Mouse (Mus musculus) granulocyte monocyte progenitor cell, adult 5-6 weeks (primary cell): ENCODE measurements around the gene Mical2. TPM values are rescaled to one million over a fixed set of nuclear protein-coding genes. Genes with fewer than 3 reads are reported as not detected.

Experiments used
- ATAC-seq: replicated peaks from 2 replicates; pipeline ENCODE4 v1.8.0; 2016; ENCODE audit warnings: mild to moderate bottlenecking, moderate TSS enrichment, inconsistent platforms; ENCODE audit not compliant: poor library complexity, severe bottlenecking
- total RNA-seq, 2 experiments: library from RNA; stranded (forward) in 1 of 2; stranded (reverse) in 1 of 2; fragments of 200-712, 200-1000 nt in 1 of 2; fragments of >200 nt in 1 of 2; fragmentation: Nextera tagmentation in 1 of 2; gene quantifications; 2 replicates each; pipeline ENCODE4 v1.2.3; 2014 to 2017

Gene Mical2
- total RNA-seq, 2 experiments from 2014 or later = 0.62 to 6.8 TPM

GRCm38 (mm10) chr7:112309289-112310016, 83.8 kb downstream of the Mical2 start:
- no peak for ATAC-seq

GRCm38 (mm10) chr7:112310017-112310360, 84.3 kb downstream of the Mical2 start:
- ATAC-seq = no peak

- no peak for ATAC-seq
Observed at GRCm38 (mm10) chr7:112313211-112313610, 87.6 kb downstream of the Mical2 start.

GRCm38 (mm10) chr7:112313670-112314069, 88.0 kb downstream of the Mical2 start:
- no peak for ATAC-seq

GRCm38 (mm10) chr7:112316239-112316638, 90.6 kb downstream of the Mical2 start:
- no peak for ATAC-seq

- no peak for ATAC-seq
Observed at GRCm38 (mm10) chr7:112317491-112317890, 91.8 kb downstream of the Mical2 start.

GRCm38 (mm10) chr7:112318306-112318705, 92.7 kb downstream of the Mical2 start:
- ATAC-seq = no peak

- ATAC-seq = no peak
Observed at GRCm38 (mm10) chr7:112319419-112319818, 93.8 kb downstream of the Mical2 start.

- ATAC-seq = no peak
Observed at GRCm38 (mm10) chr7:112320052-112320730, 94.5 kb downstream of the Mical2 start.

- peak; percentile 44 for ATAC-seq
Observed at GRCm38 (mm10) chr7:112321798-112322794, 96.4 kb downstream of the Mical2 start.

GRCm38 (mm10) chr7:112324577-112324976, 98.9 kb downstream of the Mical2 start:
- ATAC-seq = no peak

GRCm38 (mm10) chr7:112326852-112327251, 101.2 kb downstream of the Mical2 start:
- ATAC-seq = no peak

- ATAC-seq = no peak
Observed at GRCm38 (mm10) chr7:112328969-112329368, 103.3 kb downstream of the Mical2 start.

- no peak for ATAC-seq
Observed at GRCm38 (mm10) chr7:112329496-112329895, 103.8 kb downstream of the Mical2 start.

GRCm38 (mm10) chr7:112330935-112331334, 105.3 kb downstream of the Mical2 start:
- no peak for ATAC-seq

- ATAC-seq = no peak
Observed at GRCm38 (mm10) chr7:112331804-112332203, 106.1 kb downstream of the Mical2 start.

- ATAC-seq = no peak
Observed at GRCm38 (mm10) chr7:112332426-112332825, 106.8 kb downstream of the Mical2 start.

GRCm38 (mm10) chr7:112333404-112333803, 107.7 kb downstream of the Mical2 start:
- ATAC-seq = no peak

GRCm38 (mm10) chr7:112336213-112336631, 110.6 kb downstream of the Mical2 start:
- ATAC-seq = no peak

- no peak for ATAC-seq
Observed at GRCm38 (mm10) chr7:112336769-112337168, 111.1 kb downstream of the Mical2 start.

GRCm38 (mm10) chr7:112337736-112338135, 112.1 kb downstream of the Mical2 start:
- no peak for ATAC-seq
